Mouse (Mus musculus): ENCODE measurements around the gene Nid2.

Gene Nid2

DNA sequence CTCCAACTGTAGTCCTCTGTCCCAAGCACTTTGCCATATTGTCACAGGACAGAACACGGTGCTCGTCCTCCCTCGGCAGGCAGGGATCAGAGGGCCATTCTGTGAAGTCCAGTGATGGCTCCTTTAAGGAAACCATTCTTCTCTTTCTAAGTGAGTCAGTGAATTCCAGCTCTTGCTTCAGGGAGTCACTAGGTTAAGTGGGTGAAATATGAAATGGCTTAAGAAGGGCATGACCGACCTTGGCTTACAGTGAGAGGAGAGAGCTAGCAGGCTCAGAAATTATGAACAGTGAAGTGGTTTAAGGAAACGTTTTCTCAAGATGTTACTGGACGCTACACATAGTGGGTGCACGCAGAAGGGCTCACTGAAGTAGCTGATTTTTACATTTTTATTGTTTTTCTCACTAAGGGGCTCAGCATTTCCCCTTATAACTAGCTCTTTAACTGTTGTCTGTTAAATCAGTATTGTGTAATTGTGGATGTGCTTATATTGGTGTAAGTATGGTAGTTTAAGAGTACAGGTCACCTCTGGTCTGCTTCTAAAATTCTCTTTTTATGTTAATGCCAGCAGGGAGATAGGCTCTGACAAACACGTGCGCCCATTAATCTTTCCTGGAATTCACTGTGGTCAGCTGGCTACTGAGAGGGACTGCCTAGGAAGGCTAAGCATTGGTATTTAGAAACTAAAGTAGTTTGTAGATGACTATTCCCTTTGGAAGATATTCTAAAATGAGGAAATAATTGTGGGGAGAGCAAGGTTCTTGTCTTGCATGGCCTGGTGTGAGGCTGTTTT is 34.9 kb downstream of the Nid2 start:
- DNase-seq (ENCODE audit: low read depth) = no peak

DNA sequence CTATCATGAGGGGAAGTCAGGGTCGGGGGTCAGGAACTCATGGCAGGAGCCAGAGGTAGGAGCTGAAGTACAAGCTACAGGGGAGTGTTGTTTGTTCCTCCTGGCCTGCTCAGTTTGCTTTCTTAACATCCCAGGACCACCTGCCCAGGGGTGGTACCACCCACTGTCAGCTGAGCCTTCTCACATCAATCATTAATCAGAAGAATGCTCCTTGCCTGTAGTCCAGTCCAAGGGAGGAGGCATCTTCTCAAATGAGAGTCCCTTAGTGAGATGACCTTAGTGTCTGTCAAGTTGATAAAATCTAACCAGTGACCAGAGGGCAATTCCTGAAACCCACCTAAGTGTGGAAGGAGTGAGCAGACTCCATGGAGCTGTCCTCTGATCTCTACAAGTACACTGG is 37.4 kb downstream of the Nid2 start:
- DNase-seq (ENCODE audit: low read depth) = no peak

DNA sequence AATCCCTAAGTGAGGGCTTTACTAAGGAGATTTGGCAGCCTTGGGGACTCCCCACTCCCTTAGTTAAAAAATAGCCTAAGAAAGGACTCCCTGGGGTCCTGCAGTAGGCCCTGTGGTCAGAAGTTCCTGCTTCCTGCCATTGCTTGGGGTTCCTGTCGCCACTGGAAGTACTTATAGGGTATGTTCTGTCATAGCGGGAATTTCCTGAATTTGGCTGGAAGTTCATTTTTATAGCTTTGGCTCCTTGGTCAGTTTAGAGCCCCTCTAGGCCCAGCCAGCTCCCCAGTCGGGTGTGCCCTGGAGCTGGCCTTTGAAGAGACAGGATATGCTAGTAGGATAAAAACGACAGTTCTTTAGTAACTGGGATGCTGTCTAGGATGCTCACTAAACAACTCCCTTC is 43.8 kb downstream of the Nid2 start:
- DNase-seq (ENCODE audit: low read depth) = no peak

DNA sequence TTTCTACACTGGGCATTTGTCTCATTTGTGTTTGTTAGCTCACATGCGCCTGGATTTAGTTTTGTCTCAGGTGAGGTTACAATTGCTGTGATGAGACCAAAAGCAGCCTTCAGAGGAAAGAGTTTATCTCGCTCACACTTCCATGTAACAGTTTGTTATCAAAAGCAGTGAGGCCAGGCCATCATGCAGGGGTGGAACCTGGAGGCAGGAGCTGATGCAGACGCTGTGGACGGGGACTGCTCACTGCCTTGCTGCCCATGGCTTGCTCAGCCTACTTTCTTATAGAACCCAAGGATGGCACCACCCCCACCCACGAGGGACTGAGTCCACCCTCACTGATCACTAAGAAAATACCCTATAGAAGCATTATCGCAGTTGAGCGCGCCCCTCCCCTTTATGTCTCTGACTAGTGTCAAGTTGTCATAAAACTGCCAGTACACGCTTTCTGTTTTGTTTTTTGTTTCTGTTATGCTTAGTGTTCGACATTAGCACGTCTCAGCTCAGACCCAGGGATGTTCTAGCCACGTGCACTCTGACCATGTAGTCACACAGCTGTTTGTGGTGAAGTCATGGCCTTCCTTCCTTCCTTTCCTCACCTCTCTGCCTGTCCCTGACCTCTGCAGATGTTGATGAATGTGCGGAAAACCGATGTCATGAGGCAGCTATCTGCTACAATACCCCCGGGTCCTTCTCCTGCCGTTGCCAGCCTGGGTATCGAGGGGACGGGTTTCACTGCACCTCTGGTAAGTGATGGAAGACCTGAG is 45.7 kb downstream of the Nid2 start:
- DNase-seq (ENCODE audit: low read depth) = no peak

DNA sequence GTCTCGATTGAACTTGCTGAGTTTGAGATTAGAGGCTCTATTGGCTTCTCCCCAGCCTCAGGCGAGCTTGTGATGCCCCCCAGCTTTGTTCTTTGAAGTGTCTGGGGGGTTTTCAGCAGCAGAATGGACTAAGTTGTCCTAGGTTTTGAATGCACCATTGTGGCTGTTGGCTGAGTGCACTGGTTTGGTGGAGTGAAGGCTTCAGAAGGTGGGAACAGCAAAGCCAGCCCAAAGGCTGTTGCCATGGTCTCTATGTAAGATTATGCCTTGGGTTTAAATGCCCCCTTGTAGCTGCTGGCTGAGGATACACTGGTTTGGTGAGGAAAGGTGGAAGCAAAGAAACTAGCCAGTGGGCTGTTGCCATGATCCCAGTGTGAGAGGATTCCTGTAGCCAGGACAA is 49.4 kb downstream of the Nid2 start:
- no peak for DNase-seq (ENCODE audit: low read depth)

DNA sequence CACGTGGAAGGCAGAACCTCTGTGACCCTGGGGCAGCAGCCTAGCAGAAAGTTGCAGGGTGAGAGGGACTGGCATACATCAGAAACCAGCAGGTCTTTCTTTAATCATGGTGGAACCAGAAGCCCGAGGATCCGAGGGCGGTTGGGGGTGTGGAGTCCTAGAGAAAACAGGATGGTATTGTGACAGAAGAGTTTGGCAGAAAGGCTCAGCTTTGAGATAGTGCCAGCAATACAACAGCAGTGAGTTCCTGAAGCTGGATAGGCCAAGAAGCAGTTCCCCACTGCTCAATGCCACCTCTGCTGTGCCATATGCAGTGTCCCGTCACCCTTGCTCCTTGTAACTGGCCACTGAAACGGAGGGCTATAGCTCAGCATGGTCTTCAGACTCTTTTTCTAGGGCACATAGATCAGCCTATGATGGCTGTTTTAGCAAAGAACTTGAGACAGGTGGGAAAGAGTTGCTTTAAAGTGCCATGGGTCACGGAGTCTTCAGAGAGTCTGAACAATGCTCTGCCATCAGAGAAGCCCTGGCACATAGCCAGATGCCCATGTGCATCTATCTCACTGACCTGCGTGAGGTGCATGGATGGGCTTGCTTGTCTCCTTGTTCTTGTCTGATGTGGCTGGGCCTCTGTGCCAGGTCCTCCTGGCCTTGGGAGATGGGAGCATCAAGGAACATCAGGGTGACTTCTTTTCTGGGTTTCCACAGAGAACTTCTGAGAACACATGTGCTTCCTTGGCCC is 50.6 kb downstream of the Nid2 start:
- no peak for DNase-seq (ENCODE audit: low read depth)

DNA sequence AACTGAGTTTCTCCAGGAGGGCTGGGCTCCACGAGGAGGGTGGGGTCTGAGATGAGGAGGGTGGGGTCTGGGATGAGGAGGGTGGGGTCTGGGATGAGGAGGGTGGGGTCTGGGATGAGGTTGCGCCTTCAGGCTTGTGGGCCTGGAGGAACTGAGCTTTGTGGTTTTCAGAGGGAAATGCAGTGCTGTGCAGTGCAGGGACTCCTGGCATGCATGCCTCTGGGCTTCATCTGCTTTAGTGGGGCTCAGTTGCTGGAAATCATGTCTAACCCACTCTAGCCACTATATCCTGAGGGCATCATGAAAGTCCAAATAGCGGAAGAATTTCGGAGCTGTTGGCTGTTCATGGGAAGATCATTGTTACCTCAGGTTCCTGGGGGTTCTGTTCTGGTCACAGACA is 52.2 kb downstream of the Nid2 start:
- no peak for DNase-seq (ENCODE audit: low read depth)

DNA sequence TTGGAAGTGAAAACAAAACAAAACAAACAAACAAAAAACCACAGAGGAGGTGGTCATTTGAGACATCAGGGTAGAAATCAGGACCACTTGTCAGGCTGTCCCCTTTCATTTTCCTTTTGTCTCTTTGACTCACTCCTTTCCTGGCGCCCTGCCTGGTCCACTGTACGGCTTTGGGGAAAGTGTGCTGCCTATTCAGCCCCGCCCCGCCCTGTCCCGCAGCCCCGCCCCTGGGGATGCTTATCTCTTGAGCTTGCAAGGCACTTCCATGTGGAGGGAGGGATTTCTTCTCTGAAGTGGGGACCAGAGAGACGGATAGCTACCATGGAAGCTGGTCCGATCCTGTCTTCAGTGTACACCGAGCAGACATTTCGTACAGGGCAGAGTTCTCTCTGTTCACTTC is 52.6 kb downstream of the Nid2 start:
- DNase-seq (ENCODE audit: low read depth) = no peak

DNA sequence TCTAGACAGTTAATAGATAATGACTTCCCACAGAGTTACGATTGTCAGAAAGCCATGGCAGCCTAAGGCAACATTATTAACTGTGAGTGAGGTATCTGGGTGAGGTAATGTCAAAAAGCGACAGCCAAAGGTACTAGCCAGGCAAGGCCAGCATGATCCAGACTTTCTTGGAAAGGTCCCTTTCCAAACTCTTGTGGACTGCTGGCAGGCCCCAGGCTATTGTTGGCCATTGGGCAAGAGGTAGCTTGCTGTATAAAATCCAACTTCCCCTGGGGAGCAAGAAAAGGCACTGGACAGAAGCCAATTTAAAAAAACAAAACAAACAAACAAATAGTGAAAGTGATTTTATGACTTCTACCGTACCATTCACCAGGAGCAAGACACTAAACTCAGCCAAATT is 56.3 kb downstream of the Nid2 start:
- DNase-seq (ENCODE audit: low read depth) = no peak

DNA sequence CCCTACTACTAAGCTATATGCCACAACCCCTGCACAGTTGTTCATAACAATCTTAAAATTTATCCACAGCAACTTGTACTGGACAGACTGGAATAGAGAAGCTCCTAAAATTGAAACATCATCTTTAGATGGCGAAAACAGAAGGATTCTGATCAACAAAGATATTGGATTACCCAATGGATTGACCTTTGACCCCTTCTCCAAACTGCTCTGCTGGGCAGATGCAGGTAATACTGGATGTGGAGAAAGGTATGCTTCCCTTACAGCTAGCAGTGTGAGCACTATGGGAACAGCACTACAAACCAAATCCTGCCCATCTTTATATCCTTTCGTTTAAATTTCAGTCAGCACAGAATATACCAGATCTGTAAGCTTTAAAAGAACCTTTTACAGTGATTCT is 56.8 kb downstream of the Nid2 start:
- DNase-seq (ENCODE audit: low read depth) = no peak

DNA sequence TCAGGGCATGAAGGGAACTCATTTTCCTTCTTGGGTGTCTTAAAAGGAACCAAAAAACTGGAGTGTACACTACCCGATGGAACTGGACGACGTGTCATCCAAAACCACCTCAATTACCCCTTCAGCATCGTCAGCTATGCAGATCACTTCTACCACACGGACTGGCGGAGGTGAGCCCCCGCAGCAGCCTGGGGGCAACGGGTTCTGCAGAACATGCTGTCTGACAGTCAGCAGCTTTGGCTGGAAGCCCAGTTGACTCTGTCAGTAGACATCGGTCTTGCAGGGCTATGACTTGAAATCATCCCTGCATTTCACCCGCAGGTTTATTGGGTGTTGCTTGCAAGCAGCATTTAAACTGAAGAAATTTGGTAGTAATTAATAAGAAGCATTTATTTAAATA is 58.9 kb downstream of the Nid2 start:
- DNase-seq (ENCODE audit: low read depth) = no peak

DNA sequence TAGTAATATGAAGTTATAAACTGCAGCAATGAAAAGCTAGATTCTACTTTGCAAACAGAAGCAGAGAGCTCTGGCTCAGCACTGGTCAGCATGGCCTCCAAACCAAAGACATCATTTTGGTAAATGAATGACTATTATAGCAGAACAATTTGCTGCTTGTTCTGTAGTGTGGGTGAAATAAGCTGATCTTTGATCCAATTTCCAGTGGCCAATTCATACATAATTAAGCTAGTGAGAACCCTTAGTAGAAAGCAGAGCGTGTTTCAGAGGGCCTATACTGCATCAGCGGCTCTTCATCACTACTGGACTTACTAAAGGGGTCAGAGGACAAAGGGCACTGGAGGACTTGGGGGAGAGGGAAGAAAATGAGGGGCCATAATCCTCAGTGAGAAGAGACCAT is 62.0 kb downstream of the Nid2 start:
- DNase-seq (ENCODE audit: low read depth) = no peak

DNA sequence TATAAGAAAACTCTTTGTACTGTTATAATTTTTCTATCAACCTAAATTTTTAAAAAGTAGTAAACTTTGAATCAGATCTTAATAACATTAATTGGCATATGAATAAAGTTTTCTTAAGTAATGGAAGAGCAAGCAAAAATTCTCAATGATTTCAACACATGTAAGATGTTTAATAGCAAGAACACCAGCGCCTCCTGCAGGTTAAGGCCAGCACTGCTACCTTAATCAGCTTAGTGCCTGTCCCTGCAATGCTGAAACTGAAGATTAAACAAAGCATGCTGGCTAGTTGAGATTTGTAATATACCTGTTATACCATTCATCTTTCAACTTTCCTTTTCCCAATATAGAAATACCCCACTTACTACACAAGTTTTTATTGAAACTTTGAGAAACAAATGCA is 66.9 kb downstream of the Nid2 start:
- DNase-seq (ENCODE audit: low read depth) = peak; percentile 85

DNA sequence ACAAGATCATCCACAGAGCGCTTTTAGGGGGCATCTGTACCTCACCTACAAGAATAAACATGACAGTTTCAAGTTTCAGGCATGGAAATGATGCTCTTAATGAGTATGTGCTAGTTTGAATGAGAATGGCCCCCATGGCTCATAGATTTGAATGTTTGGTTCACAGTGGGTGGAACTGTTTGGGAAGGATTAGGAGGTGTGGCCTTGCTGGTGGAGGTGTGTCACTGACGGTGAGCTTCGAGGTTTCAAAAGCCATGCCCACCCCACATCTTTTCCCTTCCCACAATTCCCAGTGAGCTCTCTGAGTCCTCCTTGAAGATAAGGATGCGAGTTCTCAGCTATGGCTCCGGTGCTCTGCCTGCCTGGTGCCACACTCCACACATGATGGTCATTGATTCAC is 70.6 kb downstream of the Nid2 start:
- DNase-seq (ENCODE audit: low read depth) = no peak

DNA sequence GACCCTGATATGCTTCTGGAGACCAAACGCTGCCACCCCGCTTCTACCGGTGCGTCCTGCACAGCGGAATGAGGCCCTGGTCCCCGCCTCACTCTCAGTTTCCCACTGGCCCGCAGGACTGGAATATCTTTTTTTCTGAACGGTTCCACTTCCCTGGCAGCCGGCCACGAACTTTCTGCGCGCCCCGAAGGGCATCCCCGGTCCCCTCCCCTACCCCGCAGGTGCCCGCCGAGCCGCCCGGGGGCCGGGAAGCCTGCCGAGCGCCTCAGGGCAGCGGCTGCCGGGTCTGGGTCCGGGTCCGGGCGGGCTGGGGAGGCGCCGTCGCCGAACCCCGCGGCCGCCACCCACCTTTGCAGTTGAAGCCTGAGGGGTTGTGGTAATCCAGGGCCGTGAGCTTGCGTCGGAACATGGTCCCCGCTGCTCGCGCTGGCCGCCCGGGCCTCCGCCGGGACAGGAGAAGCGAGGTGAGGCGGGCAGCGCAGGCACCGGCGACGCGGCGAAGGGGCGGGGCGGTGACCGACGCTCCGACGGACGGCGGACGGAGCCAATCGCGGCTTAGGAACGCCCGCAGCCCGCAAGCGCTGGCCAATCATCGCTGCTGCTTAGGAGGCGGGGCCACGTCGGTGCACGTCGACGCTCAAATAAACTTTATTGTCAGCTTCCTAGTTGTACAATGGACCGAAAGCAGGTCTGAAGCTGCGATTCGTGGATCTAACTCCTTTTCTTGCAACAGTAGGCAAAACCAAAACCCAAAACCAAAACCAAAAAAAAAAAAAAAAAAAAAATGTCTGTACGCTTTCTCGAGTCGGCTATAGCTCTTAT is 72.5 kb downstream of the Nid2 start, which contains the start of gene Rtraf:
Rtraf (minus strand) TSS at position 504 of the 822 bp plus-strand sequence.
- DNase-seq (ENCODE audit: low read depth) = peak; percentile 97

DNA sequence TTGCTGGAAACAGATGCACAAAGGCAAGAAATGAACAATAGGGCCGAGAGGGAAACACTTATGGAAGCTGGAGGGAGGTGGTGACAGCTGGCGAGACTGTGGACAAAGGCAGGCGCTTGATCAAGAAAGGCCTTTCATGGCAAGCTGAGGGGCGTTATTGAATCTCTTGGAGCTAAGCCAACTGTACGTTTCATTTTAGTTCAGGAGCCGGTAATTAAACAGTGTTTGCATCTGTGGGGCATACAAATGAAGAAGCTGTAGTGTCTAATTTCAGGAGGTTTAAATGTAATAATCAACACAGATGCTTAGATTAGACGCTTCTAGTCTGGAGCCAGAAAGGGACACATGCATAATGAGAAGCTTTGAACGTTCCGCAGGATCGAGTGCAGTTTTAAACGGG is 74.4 kb downstream of the Nid2 start:
- no peak for DNase-seq (ENCODE audit: low read depth)

DNA sequence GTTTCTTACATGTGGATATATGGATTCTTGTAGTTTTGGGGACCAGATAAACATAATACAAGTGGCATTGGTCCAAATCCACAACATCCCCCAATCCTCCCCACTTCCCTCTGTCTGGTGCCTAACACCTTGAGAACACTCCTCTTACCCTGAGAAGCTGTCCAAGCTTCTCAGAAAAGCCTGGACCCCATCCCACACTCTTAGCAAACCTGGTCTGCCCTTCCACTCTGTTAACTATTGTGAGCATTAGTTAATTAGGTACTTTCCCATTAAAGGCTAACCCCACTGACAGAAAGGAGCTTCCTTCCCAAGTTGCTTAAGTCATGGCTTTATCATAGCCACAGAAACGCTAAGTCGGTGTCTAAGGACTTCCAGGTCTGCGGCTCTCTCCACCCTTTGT is 85.2 kb downstream of the Nid2 start:
- no peak for DNase-seq (ENCODE audit: low read depth)

DNA sequence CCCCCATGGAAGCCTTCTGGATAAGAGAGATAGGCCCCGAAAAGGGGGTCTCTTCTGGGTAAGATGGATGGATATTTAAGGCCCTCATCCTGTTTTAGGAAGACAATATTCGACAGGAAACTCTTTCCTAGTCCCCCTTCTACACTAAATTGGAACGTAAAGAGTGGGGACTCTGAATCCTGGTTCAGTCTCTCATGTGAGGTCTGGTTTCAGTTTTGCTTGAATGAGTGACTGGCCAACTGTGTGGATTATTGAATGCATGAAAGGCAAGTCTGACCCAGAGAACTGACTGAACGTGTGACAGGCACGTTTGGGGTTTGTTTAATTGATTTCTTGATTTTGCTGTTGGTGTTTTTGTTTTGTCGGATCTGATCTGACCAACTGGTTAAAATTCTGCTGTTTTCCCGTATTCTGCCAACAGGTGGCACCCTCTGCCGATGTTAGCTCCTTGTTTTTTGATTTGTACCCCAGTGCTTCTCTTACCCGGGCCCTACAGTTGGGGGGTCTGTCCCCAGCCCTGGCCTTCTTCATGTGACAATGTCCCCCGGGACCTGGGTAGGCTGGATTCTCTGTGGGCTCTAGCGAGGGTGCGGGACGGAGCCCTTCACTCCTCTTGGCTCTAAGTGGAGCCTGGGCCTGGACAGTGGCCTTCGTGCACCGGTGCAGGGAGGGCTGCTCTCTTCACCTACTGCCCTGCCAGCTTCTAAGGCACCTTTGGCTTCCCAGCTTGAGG is 88.7 kb downstream of the Nid2 start:
- DNase-seq (ENCODE audit: low read depth) = peak; percentile 80

DNA sequence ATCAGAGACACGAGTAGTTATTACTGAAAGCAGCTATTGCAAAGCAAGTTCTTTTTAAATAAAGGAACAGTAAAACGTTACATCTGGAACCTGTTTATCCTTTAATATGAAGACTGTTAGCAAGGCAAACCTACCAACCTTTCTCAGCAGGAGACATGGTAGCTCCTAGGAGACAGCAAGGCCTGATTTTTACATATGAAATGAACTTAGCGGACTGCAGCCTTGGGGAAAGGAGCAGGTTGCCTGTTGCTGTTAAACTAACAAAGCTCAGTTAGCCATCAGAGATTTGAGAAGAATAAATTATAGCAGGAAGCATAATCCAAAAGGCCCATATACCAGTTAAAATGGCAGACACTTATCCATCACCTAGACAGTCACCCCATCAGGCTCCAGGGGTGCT is 102.4 kb downstream of the Nid2 start:
- DNase-seq (ENCODE audit: low read depth) = no peak

DNA sequence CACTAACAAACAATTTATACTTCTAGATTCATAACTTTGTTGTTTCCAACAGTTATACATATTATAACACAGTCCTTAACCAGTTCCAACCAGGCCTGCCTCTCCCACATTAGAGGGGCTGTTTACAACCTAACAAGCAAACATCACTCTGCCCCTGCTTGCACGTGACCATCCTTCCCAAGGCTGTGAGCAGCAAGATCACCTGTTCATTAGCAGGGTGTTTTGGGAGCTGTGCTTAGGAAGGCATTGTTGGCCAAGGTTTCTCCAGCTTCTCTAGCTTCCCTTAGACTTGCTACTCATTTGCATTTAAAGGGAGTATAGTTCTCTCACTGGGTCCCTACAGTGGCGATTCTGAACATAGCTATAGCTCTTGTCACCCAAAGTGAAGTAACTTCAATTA is 107.2 kb downstream of the Nid2 start:
- DNase-seq (ENCODE audit: low read depth) = no peak

Data from naive thymus-derived CD4-positive, alpha-beta T cell, adult 2 months (primary cell).